Mouse (Mus musculus): ENCODE measurements around the gene Hs6st2. TPM values are rescaled to one million over a fixed set of nuclear protein-coding genes. Genes with fewer than 3 reads are reported as not detected.

Gene Hs6st2
- 0.38 TPM in 1 of 2 replicates, not detected in the other for polyA plus RNA-seq (2012; rRNA removed)

DNA sequence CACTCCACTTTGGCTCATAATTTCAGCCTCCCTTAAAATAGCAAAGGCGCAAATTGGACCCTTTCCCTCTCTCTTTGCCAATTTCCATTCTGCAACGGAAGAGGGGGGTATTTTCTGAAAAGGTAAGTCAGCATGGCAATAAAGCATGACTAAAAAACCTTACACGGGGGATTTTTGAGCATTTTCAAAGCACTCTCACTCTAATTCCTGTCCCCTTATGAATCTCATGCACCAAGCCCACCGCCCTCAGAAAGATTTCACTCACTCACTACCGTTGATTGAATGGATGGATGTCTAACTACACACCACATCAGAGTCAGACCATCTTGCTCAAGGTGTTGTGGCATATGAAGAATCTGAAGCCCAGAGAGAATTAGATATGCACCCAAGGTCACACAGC is at the start of gene Hs6st2:
TSS of gene Hs6st2 (minus strand) at position 101 of the 400 bp plus-strand sequence.
- Histone ChIP-seq H3K27me3 (ENCODE audit: control insufficient read depth, insufficient read depth, low read length) (peaks cover 16% of the 10 kb centered on the region), H3K4me3 (ENCODE audit: low read depth, low read length) (peak within 1 kb of the TSS; percentile 40), H3K4me1 (ENCODE audit: control insufficient read depth, insufficient read depth, insufficient read length, low read length) (peaks cover 3% of the 10 kb centered on the region; the same call in 1 of the 2 replicates), H3K36me3 (ENCODE audit: control insufficient read depth, insufficient read depth, low read length) (no peaks in the 10 kb centered on the region), H3K27ac (ENCODE audit: insufficient read depth, low read depth, low read length) (no peak within 1 kb of the TSS)
- WGBS, result 23% methylated on average over 5 of the region's 5 CpGs
- TF ChIP-seq CTCF (IDR thresholded peaks at IDR 0.05; ENCODE audit: extremely low read depth, insufficient read length, insufficient replicate concordance, low read depth, low read length), result no peak
- no peak for TF ChIP-seq POLR2A (IDR thresholded peaks at IDR 0.05; ENCODE audit: low read depth, low read length)

DNA sequence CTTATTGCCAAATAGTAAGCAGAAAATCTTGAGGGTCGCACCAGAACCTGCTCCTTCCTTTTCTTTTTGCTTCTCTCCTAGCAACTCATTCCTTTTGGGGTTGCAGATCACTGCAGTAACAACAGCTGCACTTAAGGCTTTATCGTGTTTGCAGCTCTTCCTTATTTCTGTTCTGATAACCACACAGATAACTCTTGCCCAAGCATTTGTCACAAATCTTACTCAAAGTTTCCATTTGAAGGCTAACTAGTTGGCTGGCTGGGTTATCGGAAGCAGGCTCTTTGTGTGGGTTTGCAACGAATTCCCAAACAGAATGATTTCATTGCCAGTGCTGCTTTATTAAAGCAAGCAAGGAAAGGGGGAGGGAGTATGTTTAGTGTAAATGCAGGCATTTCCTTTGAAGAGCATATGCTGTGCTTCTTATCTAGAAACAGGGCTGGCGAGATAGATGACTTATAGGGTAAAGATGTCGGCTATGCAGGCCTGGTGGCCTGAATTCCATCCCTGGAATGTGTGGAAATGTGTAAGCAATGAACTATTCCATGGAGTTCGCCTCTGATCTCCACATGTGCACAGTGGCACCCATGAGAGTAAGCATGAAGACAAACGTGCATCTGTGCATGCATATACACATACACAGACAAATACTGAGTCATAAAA is 32.6 kb upstream of the Hs6st2 start:
- no peak overlapping the region for H3K27ac ChIP-seq (ENCODE audit: insufficient read depth, low read depth, low read length)
- no peaks in the 10 kb centered on the region for H3K27me3 ChIP-seq (ENCODE audit: control insufficient read depth, insufficient read depth, low read length)
- 30% methylated on average over 8 of the region's 8 CpGs for WGBS
- H3K4me1 ChIP-seq (ENCODE audit: control insufficient read depth, insufficient read depth, insufficient read length, low read length), result no peaks in the 10 kb centered on the region
- no peaks in the 10 kb centered on the region for H3K36me3 ChIP-seq (ENCODE audit: control insufficient read depth, insufficient read depth, low read length)
- TF ChIP-seq CTCF (IDR thresholded peaks at IDR 0.05; ENCODE audit: extremely low read depth, insufficient read length, insufficient replicate concordance, low read depth, low read length) (no peak), POLR2A (IDR thresholded peaks at IDR 0.05; ENCODE audit: low read depth, low read length) (no peak)
- no peak overlapping the region for H3K4me3 ChIP-seq (ENCODE audit: low read depth, low read length)

DNA sequence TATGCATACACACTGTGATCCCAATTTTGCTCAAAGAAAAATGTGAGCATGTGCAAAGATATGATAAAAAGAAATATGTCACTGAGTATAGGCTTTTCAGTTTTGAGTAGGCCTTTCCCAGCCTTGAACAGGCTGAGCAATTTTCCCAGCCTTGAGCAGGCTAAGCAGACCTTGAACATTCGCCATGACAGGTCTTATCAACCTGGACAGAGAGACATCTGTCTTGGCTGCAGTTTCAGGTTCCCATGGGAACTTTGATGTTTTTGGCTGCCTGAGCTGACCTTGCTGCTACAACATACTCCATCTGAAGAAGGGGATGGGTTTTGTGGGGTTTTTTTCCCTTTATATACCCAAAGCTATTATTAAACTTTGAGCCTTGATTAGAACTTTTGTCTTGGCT is 31.3 kb upstream of the Hs6st2 start:
- TF ChIP-seq POLR2A (IDR thresholded peaks at IDR 0.05; ENCODE audit: low read depth, low read length) (no peak), CTCF (IDR thresholded peaks at IDR 0.05; ENCODE audit: extremely low read depth, insufficient read length, insufficient replicate concordance, low read depth, low read length) (no peak)
- Histone ChIP-seq H3K4me3 (ENCODE audit: low read depth, low read length) (no peak overlapping the region), H3K27ac (ENCODE audit: insufficient read depth, low read depth, low read length) (no peak overlapping the region), H3K27me3 (ENCODE audit: control insufficient read depth, insufficient read depth, low read length) (no peaks in the 10 kb centered on the region), H3K36me3 (ENCODE audit: control insufficient read depth, insufficient read depth, low read length) (no peaks in the 10 kb centered on the region), H3K4me1 (ENCODE audit: control insufficient read depth, insufficient read depth, insufficient read length, low read length) (no peaks in the 10 kb centered on the region)
- 38% methylated on average over 1 of the region's 1 CpGs for WGBS

DNA sequence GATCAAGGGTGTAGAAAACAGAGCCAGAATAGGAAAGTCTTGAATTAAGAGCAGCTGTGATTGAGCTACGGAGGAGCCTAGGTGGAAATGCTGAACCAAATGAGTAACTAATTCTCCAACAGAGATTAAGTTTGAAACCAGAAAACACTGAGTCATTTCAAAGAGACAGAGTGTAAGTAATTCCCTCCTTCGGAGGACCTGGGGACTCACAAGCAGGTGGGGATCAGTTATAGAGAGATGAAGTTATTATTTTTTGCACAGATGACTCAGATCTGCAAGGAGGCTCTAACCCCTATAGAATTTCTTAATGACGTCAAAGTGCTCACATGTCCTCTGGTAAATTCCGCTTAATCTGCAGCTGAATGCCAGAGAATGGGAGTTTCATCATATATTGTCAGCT is 21.2 kb upstream of the Hs6st2 start:
- H3K36me3 ChIP-seq (ENCODE audit: control insufficient read depth, insufficient read depth, low read length), result no peaks in the 10 kb centered on the region
- TF ChIP-seq POLR2A (IDR thresholded peaks at IDR 0.05; ENCODE audit: low read depth, low read length) (no peak), CTCF (IDR thresholded peaks at IDR 0.05; ENCODE audit: extremely low read depth, insufficient read length, insufficient replicate concordance, low read depth, low read length) (no peak)
- no peaks in the 10 kb centered on the region for H3K27me3 ChIP-seq (ENCODE audit: control insufficient read depth, insufficient read depth, low read length)
- H3K4me3 ChIP-seq (ENCODE audit: low read depth, low read length), result no peak overlapping the region
- WGBS, result 75% methylated on average over 4 of the region's 4 CpGs
- no peak overlapping the region for H3K27ac ChIP-seq (ENCODE audit: insufficient read depth, low read depth, low read length)
- no peaks in the 10 kb centered on the region for H3K4me1 ChIP-seq (ENCODE audit: control insufficient read depth, insufficient read depth, insufficient read length, low read length)

DNA sequence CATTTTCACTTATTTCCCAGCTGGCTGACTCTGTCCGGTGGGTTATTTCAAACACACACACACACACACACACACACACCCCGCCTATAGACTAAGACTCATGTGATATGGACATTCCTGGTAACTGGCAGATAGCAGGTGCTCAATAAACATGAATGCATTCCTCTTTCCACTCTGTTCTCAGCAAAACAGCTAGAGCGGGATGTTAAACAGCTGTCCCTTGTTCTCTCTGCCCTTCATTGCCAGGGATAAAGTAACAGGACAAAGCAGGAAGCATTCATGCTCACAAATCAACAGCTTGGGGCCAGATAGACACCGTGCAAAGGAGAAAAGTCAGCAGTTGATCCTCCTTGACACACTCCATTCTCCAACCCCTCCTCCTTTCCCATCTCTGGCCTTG is 17.4 kb upstream of the Hs6st2 start:
- WGBS, result 48% methylated on average over 4 of the region's 4 CpGs
- no peaks in the 10 kb centered on the region for H3K4me1 ChIP-seq (ENCODE audit: control insufficient read depth, insufficient read depth, insufficient read length, low read length)
- no peak overlapping the region for H3K27ac ChIP-seq (ENCODE audit: insufficient read depth, low read depth, low read length)
- H3K27me3 ChIP-seq (ENCODE audit: control insufficient read depth, insufficient read depth, low read length), result no peaks in the 10 kb centered on the region
- no peaks in the 10 kb centered on the region for H3K36me3 ChIP-seq (ENCODE audit: control insufficient read depth, insufficient read depth, low read length)
- no peak for TF ChIP-seq POLR2A (IDR thresholded peaks at IDR 0.05; ENCODE audit: low read depth, low read length)
- TF ChIP-seq CTCF (IDR thresholded peaks at IDR 0.05; ENCODE audit: extremely low read depth, insufficient read length, insufficient replicate concordance, low read depth, low read length), result no peak
- no peak overlapping the region for H3K4me3 ChIP-seq (ENCODE audit: low read depth, low read length)

DNA sequence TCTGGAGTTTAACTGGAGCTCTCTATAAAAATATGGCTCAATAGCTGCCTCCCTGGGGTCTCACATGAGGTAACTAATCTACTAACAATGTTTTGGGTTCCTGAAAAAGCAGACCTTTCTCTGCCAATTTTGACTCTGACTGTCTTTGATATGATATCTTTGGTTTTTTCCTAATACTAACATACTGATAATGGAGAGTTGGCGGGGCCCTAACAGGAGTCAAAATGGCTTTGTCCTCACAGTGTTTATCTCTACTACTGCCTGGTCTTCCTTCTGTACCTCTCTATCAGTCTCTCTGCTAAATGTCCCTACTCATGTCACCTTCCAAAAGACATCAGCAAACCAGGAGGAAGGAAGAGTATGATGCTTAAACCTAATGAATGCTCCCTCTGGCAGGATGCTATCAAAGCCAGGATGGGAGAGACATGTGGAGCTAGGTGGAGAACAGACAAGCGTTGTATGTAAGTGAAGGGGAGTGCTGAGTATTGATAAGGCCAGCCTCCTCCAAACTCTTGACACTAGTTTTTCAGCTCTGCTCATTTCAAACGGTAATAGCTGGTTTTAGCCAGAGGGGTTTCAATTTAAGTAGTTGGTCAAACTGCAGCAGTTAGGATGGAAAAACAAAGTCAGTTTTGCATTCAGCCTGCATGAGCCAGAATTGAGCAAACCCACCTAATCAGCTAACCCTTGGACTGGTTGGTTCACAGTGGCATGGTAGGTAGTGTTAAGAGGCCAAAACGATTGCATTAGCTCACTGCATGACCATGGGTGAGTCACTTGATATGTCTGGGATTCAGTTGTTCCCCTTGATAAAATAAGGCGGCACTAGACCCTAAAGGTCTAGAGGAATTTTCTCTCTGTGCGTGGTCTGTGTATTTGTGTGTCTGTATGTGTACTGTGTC is 4.6 kb upstream of the Hs6st2 start:
- Histone ChIP-seq H3K4me3 (ENCODE audit: low read depth, low read length) (no peak overlapping the region), H3K4me1 (ENCODE audit: control insufficient read depth, insufficient read depth, insufficient read length, low read length) (no peaks in the 10 kb centered on the region), H3K36me3 (ENCODE audit: control insufficient read depth, insufficient read depth, low read length) (no peaks in the 10 kb centered on the region), H3K27me3 (ENCODE audit: control insufficient read depth, insufficient read depth, low read length) (peaks cover 2% of the 10 kb centered on the region), H3K27ac (ENCODE audit: insufficient read depth, low read depth, low read length) (no peak overlapping the region)
- TF ChIP-seq CTCF (IDR thresholded peaks at IDR 0.05; ENCODE audit: extremely low read depth, insufficient read length, insufficient replicate concordance, low read depth, low read length) (no peak), POLR2A (IDR thresholded peaks at IDR 0.05; ENCODE audit: low read depth, low read length) (no peak)
- WGBS, result 72% methylated on average over 6 of the region's 6 CpGs
